Mouse (Mus musculus): ENCODE measurements at regions not wholly inside any gene's neighbourhood (a gene's known extent, or its start where the extent isn't known, plus 50 kb on each side); places are given as distances from the start of the nearest gene placed in this dataset.

GRCm38 (mm10) chr4:56250611-56251010 lies 489.3 kb upstream of the Gm26657 start:
- ATAC-seq (ENCODE audit: insufficient number of reproducible peaks, insufficient read depth, low FRiP score, low read depth): no peak
- 88% methylated on average over 2 of the region's 2 CpGs for WGBS
- Histone ChIP-seq H3K4me1 (ENCODE audit: control insufficient read depth in 2 of 2, insufficient read depth in 2 of 2, low read length in 2 of 2) (no peaks in the 10 kb centered on the region), H3K4me2 (ENCODE audit: low read length) (no peak overlapping the region), H3K4me3 (ENCODE audit: control insufficient read depth in 1 of 2, insufficient read depth in 1 of 2, low read depth in 1 of 2, low read length in 2 of 2) (no peak overlapping the region), H3K9me3 (ENCODE audit: control insufficient read depth, low read length) (no peaks in the 10 kb centered on the region), H3K27me3 (ENCODE audit: control insufficient read depth, insufficient read depth, low read length) (no peaks in the 10 kb centered on the region), H3K9ac (ENCODE audit: low read length) (no peak overlapping the region), H3K36me3 (ENCODE audit: control insufficient read depth, insufficient read depth, low read length) (no peaks in the 10 kb centered on the region), H3K27ac (replicated peaks in 1 of 2; ENCODE audit: control insufficient read depth in 1 of 2, insufficient read depth in 1 of 2, low read depth in 2 of 2, low read length in 2 of 2) (no peak overlapping the region)

- no peak overlapping the region for H3K27ac ChIP-seq (replicated peaks in 1 of 2; ENCODE audit: control insufficient read depth in 1 of 2, insufficient read depth in 1 of 2, low read depth in 2 of 2, low read length in 2 of 2)
- 88% methylated on average over 6 of the region's 6 CpGs for WGBS
Measured at GRCm38 (mm10) chr4:56243863-56244262, 496.0 kb upstream of the Gm26657 start.

GRCm38 (mm10) chr4:56238496-56239488 lies 501.1 kb upstream of the Gm26657 start:
- H3K4me1 ChIP-seq (ENCODE audit: control insufficient read depth in 2 of 2, insufficient read depth in 2 of 2, low read length in 2 of 2): no peaks in the 10 kb centered on the region
- ATAC-seq (ENCODE audit: insufficient number of reproducible peaks, insufficient read depth, low FRiP score, low read depth): no peak
- no peak overlapping the region for H3K4me3 ChIP-seq (ENCODE audit: control insufficient read depth in 1 of 2, insufficient read depth in 1 of 2, low read depth in 1 of 2, low read length in 2 of 2)
- H3K9me3 ChIP-seq (ENCODE audit: control insufficient read depth, low read length): no peaks in the 10 kb centered on the region
- no peaks in the 10 kb centered on the region for H3K27me3 ChIP-seq (ENCODE audit: control insufficient read depth, insufficient read depth, low read length)
- H3K36me3 ChIP-seq (ENCODE audit: control insufficient read depth, insufficient read depth, low read length): no peaks in the 10 kb centered on the region
- H3K4me2 ChIP-seq (ENCODE audit: low read length): no peak overlapping the region
- H3K9ac ChIP-seq (ENCODE audit: low read length): no peak overlapping the region
- H3K27ac ChIP-seq (replicated peaks in 1 of 2; ENCODE audit: control insufficient read depth in 1 of 2, insufficient read depth in 1 of 2, low read depth in 2 of 2, low read length in 2 of 2): no peak overlapping the region
- 71% methylated on average over 4 of the region's 4 CpGs for WGBS

More at GRCm38 (mm10) chr4:56243863-56244262, 496.0 kb upstream of the Gm26657 start:
- no peaks in the 10 kb centered on the region for H3K4me1 ChIP-seq (ENCODE audit: control insufficient read depth in 2 of 2, insufficient read depth in 2 of 2, low read length in 2 of 2)
- H3K4me3 ChIP-seq (ENCODE audit: control insufficient read depth in 1 of 2, insufficient read depth in 1 of 2, low read depth in 1 of 2, low read length in 2 of 2): no peak overlapping the region
- ATAC-seq (ENCODE audit: insufficient number of reproducible peaks, insufficient read depth, low FRiP score, low read depth): no peak
- H3K27me3 ChIP-seq (ENCODE audit: control insufficient read depth, insufficient read depth, low read length): no peaks in the 10 kb centered on the region
- no peaks in the 10 kb centered on the region for H3K9me3 ChIP-seq (ENCODE audit: control insufficient read depth, low read length)
- no peak overlapping the region for H3K4me2 ChIP-seq (ENCODE audit: low read length)
- H3K36me3 ChIP-seq (ENCODE audit: control insufficient read depth, insufficient read depth, low read length): no peaks in the 10 kb centered on the region
- no peak overlapping the region for H3K9ac ChIP-seq (ENCODE audit: low read length)

- H3K4me1 ChIP-seq (ENCODE audit: control insufficient read depth in 2 of 2, insufficient read depth in 2 of 2, low read length in 2 of 2): no peaks in the 10 kb centered on the region
- no peaks in the 10 kb centered on the region for H3K9me3 ChIP-seq (ENCODE audit: control insufficient read depth, low read length)
- H3K27ac ChIP-seq (replicated peaks in 1 of 2; ENCODE audit: control insufficient read depth in 1 of 2, insufficient read depth in 1 of 2, low read depth in 2 of 2, low read length in 2 of 2): no peak overlapping the region
- ATAC-seq (ENCODE audit: insufficient number of reproducible peaks, insufficient read depth, low FRiP score, low read depth): no peak
- H3K4me3 ChIP-seq (ENCODE audit: control insufficient read depth in 1 of 2, insufficient read depth in 1 of 2, low read depth in 1 of 2, low read length in 2 of 2): no peak overlapping the region
- H3K9ac ChIP-seq (ENCODE audit: low read length): no peak overlapping the region
- WGBS: 58% methylated on average over 7 of the region's 7 CpGs
- no peak overlapping the region for H3K4me2 ChIP-seq (ENCODE audit: low read length)
- H3K27me3 ChIP-seq (ENCODE audit: control insufficient read depth, insufficient read depth, low read length): no peaks in the 10 kb centered on the region
- H3K36me3 ChIP-seq (ENCODE audit: control insufficient read depth, insufficient read depth, low read length): no peaks in the 10 kb centered on the region
Measured at GRCm38 (mm10) chr4:56231414-56231813, 508.5 kb upstream of the Gm26657 start.

GRCm38 (mm10) chr4:56230451-56230850 lies 509.4 kb upstream of the Gm26657 start:
- Histone ChIP-seq H3K27ac (replicated peaks in 1 of 2; ENCODE audit: control insufficient read depth in 1 of 2, insufficient read depth in 1 of 2, low read depth in 2 of 2, low read length in 2 of 2) (no peak overlapping the region), H3K4me2 (ENCODE audit: low read length) (no peak overlapping the region), H3K9me3 (ENCODE audit: control insufficient read depth, low read length) (no peaks in the 10 kb centered on the region), H3K27me3 (ENCODE audit: control insufficient read depth, insufficient read depth, low read length) (no peaks in the 10 kb centered on the region), H3K36me3 (ENCODE audit: control insufficient read depth, insufficient read depth, low read length) (no peaks in the 10 kb centered on the region), H3K4me3 (ENCODE audit: control insufficient read depth in 1 of 2, insufficient read depth in 1 of 2, low read depth in 1 of 2, low read length in 2 of 2) (no peak overlapping the region), H3K9ac (ENCODE audit: low read length) (no peak overlapping the region), H3K4me1 (ENCODE audit: control insufficient read depth in 2 of 2, insufficient read depth in 2 of 2, low read length in 2 of 2) (no peaks in the 10 kb centered on the region)
- no peak for ATAC-seq (ENCODE audit: insufficient number of reproducible peaks, insufficient read depth, low FRiP score, low read depth)
- 86% methylated on average over 1 of the region's 1 CpGs for WGBS

GRCm38 (mm10) chr4:56226493-56226892 lies 513.4 kb upstream of the Gm26657 start:
- no peaks in the 10 kb centered on the region for H3K9me3 ChIP-seq (ENCODE audit: control insufficient read depth, low read length)
- WGBS: 92% methylated on average over 1 of the region's 1 CpGs
- ATAC-seq (ENCODE audit: insufficient number of reproducible peaks, insufficient read depth, low FRiP score, low read depth): no peak

GRCm38 (mm10) chr4:56224542-56224941 lies 515.3 kb upstream of the Gm26657 start:
- H3K36me3 ChIP-seq (ENCODE audit: control insufficient read depth, insufficient read depth, low read length): no peaks in the 10 kb centered on the region
- H3K27ac ChIP-seq (replicated peaks in 1 of 2; ENCODE audit: control insufficient read depth in 1 of 2, insufficient read depth in 1 of 2, low read depth in 2 of 2, low read length in 2 of 2): no peak overlapping the region
- WGBS: 46% methylated on average over 3 of the region's 3 CpGs
- H3K4me3 ChIP-seq (ENCODE audit: control insufficient read depth in 1 of 2, insufficient read depth in 1 of 2, low read depth in 1 of 2, low read length in 2 of 2): no peak overlapping the region
- no peak for ATAC-seq (ENCODE audit: insufficient number of reproducible peaks, insufficient read depth, low FRiP score, low read depth)
- H3K4me1 ChIP-seq (ENCODE audit: control insufficient read depth in 2 of 2, insufficient read depth in 2 of 2, low read length in 2 of 2): 0 out of 4 replicates have a peak, but pooled peaks cover 0 to 2% of the 10 kb centered on the region in 2 experiments
- H3K9ac ChIP-seq (ENCODE audit: low read length): no peak overlapping the region
- no peaks in the 10 kb centered on the region for H3K27me3 ChIP-seq (ENCODE audit: control insufficient read depth, insufficient read depth, low read length)
- no peaks in the 10 kb centered on the region for H3K9me3 ChIP-seq (ENCODE audit: control insufficient read depth, low read length)
- H3K4me2 ChIP-seq (ENCODE audit: low read length): no peak overlapping the region

More at GRCm38 (mm10) chr4:56226493-56226892, 513.4 kb upstream of the Gm26657 start:
- Histone ChIP-seq H3K4me2 (ENCODE audit: low read length) (no peak overlapping the region), H3K4me3 (ENCODE audit: control insufficient read depth in 1 of 2, insufficient read depth in 1 of 2, low read depth in 1 of 2, low read length in 2 of 2) (no peak overlapping the region), H3K27me3 (ENCODE audit: control insufficient read depth, insufficient read depth, low read length) (no peaks in the 10 kb centered on the region), H3K27ac (replicated peaks in 1 of 2; ENCODE audit: control insufficient read depth in 1 of 2, insufficient read depth in 1 of 2, low read depth in 2 of 2, low read length in 2 of 2) (no peak overlapping the region), H3K36me3 (ENCODE audit: control insufficient read depth, insufficient read depth, low read length) (no peaks in the 10 kb centered on the region), H3K9ac (ENCODE audit: low read length) (no peak overlapping the region), H3K4me1 (ENCODE audit: control insufficient read depth in 2 of 2, insufficient read depth in 2 of 2, low read length in 2 of 2) (0 out of 4 replicates have a peak, but pooled peaks cover 0 to 2% of the 10 kb centered on the region in 2 experiments)
